Mouse (Mus musculus) E14TG2a.4 (cell line): ENCODE data around the gene Gpr153.

Experiments used
- CTCF ChIP-seq: conservative IDR thresholded peaks from 2 replicates; pipeline ENCODE4 v1.5.1; 2014; ENCODE audit warnings: low read length
- POU5F1 ChIP-seq: IDR thresholded peaks from 2 replicates; pipeline ENCODE4 v1.6.1; 2014; ENCODE audit warnings: low read length, borderline replicate concordance

- TF ChIP-seq CTCF (peak; percentile 54), POU5F1 (no peak)
These were observed 54.7 kb downstream of the Gpr153 start for GRCm38 (mm10) chr4:152328691-152329090.
